ENCODE assay signal across 18 mouse cellular contexts in genomic region chr12:66055206-66055605, GRCm38 (mm10).
"Had no signal": no experiment of that assay in that cellular context is flagged by ENCODE, and none has a peak within 500 bp of the region (broad histone marks: within the 10 kb centered on the region; RNA-seq: fewer than 3 reads in every experiment).

No protein-coding gene starts in this region.

- H3K27ac ChIP-seq: kidney, postnatal 0 days; limb, embryonic 12.5 days; limb, embryonic 15.5 days; liver, embryonic 12.5 days; liver, embryonic 15.5 days; neural tube, embryonic 12.5 days; neural tube, embryonic 15.5 days had no signal

- H3K4me1 ChIP-seq: limb, embryonic 12.5 days; limb, embryonic 15.5 days; liver, embryonic 12.5 days; liver, embryonic 15.5 days; neural tube, embryonic 12.5 days; neural tube, embryonic 15.5 days had no signal

- H3K9me3 ChIP-seq: limb, embryonic 12.5 days; limb, embryonic 15.5 days; liver, embryonic 12.5 days; liver, embryonic 15.5 days; neural tube, embryonic 12.5 days; neural tube, embryonic 15.5 days had no signal

- DNase-seq: kidney, adult 2 months; kidney, postnatal 25 days; layer of hippocampus, postnatal 36 days; left cerebral cortex, postnatal 4 days; lung, adult 2 months; lung, postnatal 14 days; lung, postnatal 4 days; thymus, adult 2 months; thymus, postnatal 14 days; thymus, postnatal 4 days had no signal

- ATAC-seq: intestine, postnatal 0 days; liver, embryonic 12.5 days had no signal

- H3K4me3 ChIP-seq: limb, embryonic 12.5 days; limb, embryonic 15.5 days; liver, embryonic 12.5 days; liver, embryonic 15.5 days; neural tube, embryonic 12.5 days; neural tube, embryonic 15.5 days had no signal

- H3K4me2 ChIP-seq: limb, embryonic 12.5 days; limb, embryonic 15.5 days; liver, embryonic 12.5 days; liver, embryonic 15.5 days; neural tube, embryonic 12.5 days; neural tube, embryonic 15.5 days had no signal

- H3K36me3 ChIP-seq: limb, embryonic 12.5 days; limb, embryonic 15.5 days; liver, embryonic 12.5 days; liver, embryonic 15.5 days; neural tube, embryonic 12.5 days; neural tube, embryonic 15.5 days had no signal

- H3K27me3 ChIP-seq: limb, embryonic 12.5 days; limb, embryonic 15.5 days; liver, embryonic 12.5 days; liver, embryonic 15.5 days; neural tube, embryonic 12.5 days; neural tube, embryonic 15.5 days had no signal

- H3K9ac ChIP-seq: limb, embryonic 12.5 days; limb, embryonic 15.5 days; liver, embryonic 12.5 days; liver, embryonic 15.5 days; neural tube, embryonic 12.5 days; neural tube, embryonic 15.5 days had no signal
